Mouse (Mus musculus) MEL (cell line): Measurements from ENCODE around the gene Usp37. TPM values are rescaled to one million over a fixed set of nuclear protein-coding genes. Genes with fewer than 3 reads are reported as not detected.
A peak's percentile ranks its signal among the peaks of the same experiment; 100 is the strongest.
"Not testable (repeated sequence)": the region's sequence is repeated elsewhere in the genome, so short reads cannot be mapped to it uniquely, and the experiment has no call there.

Experiments
- DNase-seq: peaks from one replicate; pipeline ENCODE4 v3.0.0; 2011; ENCODE audit warnings: low read depth, low spot score
- H3K27ac ChIP-seq: 2 replicates; pipeline ENCODE4 v1.5.1; 2012; ENCODE audit warnings: low read depth, mild to moderate bottlenecking, control low read depth, low read length, moderate library complexity; ENCODE audit not compliant: control insufficient read depth
- H3K27me3 ChIP-seq, 2 experiments: fragments of 150-350 bp in 1 of 2; sonication (generic) in 1 of 2; 2 replicates each; pipeline ENCODE4 v1.6.1; 2012; ENCODE audit warnings: low read length in 2 of 2, mild to moderate bottlenecking in 2 of 2, improper control_type of control experiment in 1 of 2, moderate library complexity in 1 of 2; ENCODE audit not compliant: insufficient read depth in 2 of 2, control insufficient read depth in 1 of 2
- H3K36me3 ChIP-seq, 2 experiments: 2 replicates each; pipeline ENCODE4 v1.6.1; 2012 to 2014; ENCODE audit warnings: low read length in 2 of 2, improper control_type of control experiment in 1 of 2, inconsistent platforms in 1 of 2, mild to moderate bottlenecking in 1 of 2; ENCODE audit not compliant: insufficient read depth in 2 of 2, control insufficient read depth in 1 of 2
- H3K4me1 ChIP-seq, 2 experiments: fragments of 150-350 bp in 1 of 2; sonication (generic) in 1 of 2; 2 replicates each; pipeline ENCODE4 v1.6.1; 2012; ENCODE audit warnings: low read length in 2 of 2, improper control_type of control experiment in 1 of 2, mild to moderate bottlenecking in 1 of 2; ENCODE audit not compliant: insufficient read depth in 2 of 2, control insufficient read depth in 1 of 2
- H3K4me3 ChIP-seq, 2 experiments: fragments of 150-350 bp in 1 of 2; sonication (generic) in 1 of 2; 2 replicates each; pipeline ENCODE4 v1.5.1; 2012; ENCODE audit warnings: low read depth in 2 of 2, low read length in 2 of 2, mild to moderate bottlenecking in 2 of 2, moderate library complexity in 2 of 2, control low read depth in 1 of 2, improper control_type of control experiment in 1 of 2; ENCODE audit not compliant: control insufficient read depth in 1 of 2, insufficient read depth in 1 of 2
- H3K79me2 ChIP-seq: 2 replicates; pipeline ENCODE4 v1.6.1; 2012; ENCODE audit warnings: mild to moderate bottlenecking, low read length, moderate library complexity; ENCODE audit not compliant: control insufficient read depth, poor library complexity, insufficient read depth
- H3K9ac ChIP-seq: 2 replicates; pipeline ENCODE4 v1.6.1; 2012; ENCODE audit warnings: low read depth, mild to moderate bottlenecking, control low read depth, low read length, moderate library complexity; ENCODE audit not compliant: control insufficient read depth, poor library complexity, severe bottlenecking
- H3K9me3 ChIP-seq: fragments of 150-350 bp; sonication (generic); replicated peaks from 2 replicates; pipeline ENCODE4 v1.6.1; 2012; ENCODE audit warnings: mild to moderate bottlenecking, low read length, improper control_type of control experiment, moderate library complexity; ENCODE audit not compliant: insufficient read depth
- CHD1 ChIP-seq: IDR thresholded peaks from 2 replicates; pipeline ENCODE4 v1.6.1; 2012; ENCODE audit warnings: low read depth, mild to moderate bottlenecking, inconsistent platforms, low read length, improper control_type of control experiment
- CHD2 ChIP-seq: IDR thresholded peaks from 2 replicates; pipeline ENCODE4 v1.6.1; 2011; ENCODE audit warnings: low read length, improper control_type of control experiment
- E2F4 ChIP-seq: IDR thresholded peaks from 2 replicates; pipeline ENCODE4 v1.6.1; 2011; ENCODE audit warnings: low read depth, low read length, improper control_type of control experiment, borderline replicate concordance
- ELF1 ChIP-seq: IDR thresholded peaks from 2 replicates; pipeline ENCODE4 v1.6.1; 2014; ENCODE audit warnings: low read depth, mild to moderate bottlenecking, inconsistent platforms, low read length, improper control_type of control experiment, moderate library complexity
- EP300 ChIP-seq, 2 experiments: IDR thresholded peaks; 2 replicates each; pipeline ENCODE4 v1.6.1; 2011; ENCODE audit warnings: improper control_type of control experiment in 2 of 2, low read length in 2 of 2, low read depth in 1 of 2, mild to moderate bottlenecking in 1 of 2
- ETS1 ChIP-seq: IDR thresholded peaks from 2 replicates; pipeline ENCODE4 v1.6.1; 2012; ENCODE audit warnings: low read depth, mild to moderate bottlenecking, inconsistent platforms, low read length, improper control_type of control experiment, moderate library complexity
- GABPA ChIP-seq: IDR thresholded peaks from 2 replicates; pipeline ENCODE4 v1.6.1; 2012; ENCODE audit warnings: low read depth, mild to moderate bottlenecking, inconsistent platforms, low read length, improper control_type of control experiment, moderate library complexity
- JUND ChIP-seq: IDR thresholded peaks from 2 replicates; pipeline ENCODE4 v1.6.1; 2011; ENCODE audit warnings: low read depth, mild to moderate bottlenecking, improper control_type of control experiment, low read length
- MAZ ChIP-seq: IDR thresholded peaks from 2 replicates; pipeline ENCODE4 v1.6.1; 2012; ENCODE audit warnings: low read depth, mild to moderate bottlenecking, inconsistent platforms, low read length, improper control_type of control experiment
- MEF2A ChIP-seq: IDR thresholded peaks from 2 replicates; pipeline ENCODE4 v1.6.1; 2014; ENCODE audit warnings: low read depth, mild to moderate bottlenecking, inconsistent platforms, low read length, improper control_type of control experiment; ENCODE audit not compliant: poor library complexity, insufficient replicate concordance, severe bottlenecking; ENCODE audit errors: extremely low read depth
- MXI1 ChIP-seq: IDR thresholded peaks from 2 replicates; pipeline ENCODE4 v1.6.1; 2011; ENCODE audit warnings: mild to moderate bottlenecking, low read depth, low read length, improper control_type of control experiment
- MYB ChIP-seq: IDR thresholded peaks from 2 replicates; pipeline ENCODE4 v1.6.1; 2011; ENCODE audit warnings: mild to moderate bottlenecking, low read depth, low read length, improper control_type of control experiment
- NELFE ChIP-seq: IDR thresholded peaks from 2 replicates; pipeline ENCODE4 v1.6.1; 2011; ENCODE audit warnings: low read depth, low read length, improper control_type of control experiment
- POLR2A ChIP-seq, 2 experiments: IDR thresholded peaks; 2 replicates each; pipeline ENCODE4 v1.6.1; 2011 to 2012; ENCODE audit warnings: low read length in 2 of 2, mild to moderate bottlenecking in 2 of 2, control low read depth in 1 of 2, improper control_type of control experiment in 1 of 2, low read depth in 1 of 2, moderate library complexity in 1 of 2; ENCODE audit not compliant: control insufficient read depth in 1 of 2, insufficient read depth in 1 of 2, poor library complexity in 1 of 2
- TAL1 ChIP-seq: IDR thresholded peaks from 2 replicates; pipeline ENCODE4 v1.6.1; 2012; ENCODE audit warnings: mild to moderate bottlenecking, inconsistent platforms, low read length, moderate library complexity, mixed read lengths
- UBTF ChIP-seq: IDR thresholded peaks from 2 replicates; pipeline ENCODE4 v1.6.1; 2012; ENCODE audit warnings: low read depth, mild to moderate bottlenecking, inconsistent platforms, low read length, improper control_type of control experiment, moderate library complexity, borderline replicate concordance; ENCODE audit not compliant: insufficient read depth
- USF1 ChIP-seq: IDR thresholded peaks from 2 replicates; pipeline ENCODE4 v1.6.1; 2014; ENCODE audit warnings: low read depth, mild to moderate bottlenecking, inconsistent platforms, low read length, improper control_type of control experiment, moderate library complexity
- ZMIZ1 ChIP-seq: IDR thresholded peaks from 2 replicates; pipeline ENCODE4 v1.6.1; 2012; ENCODE audit warnings: low read depth, mild to moderate bottlenecking, inconsistent platforms, low read length, improper control_type of control experiment, moderate library complexity
- ZNF384 ChIP-seq: IDR thresholded peaks from 2 replicates; pipeline ENCODE4 v1.6.1; 2012; ENCODE audit warnings: low read depth, mild to moderate bottlenecking, inconsistent platforms, low read length, improper control_type of control experiment
- polyA plus RNA-seq, 2 experiments: library from polyadenylated mRNA; stranded (reverse) in 1 of 2; unstranded in 1 of 2; fragments of >175 nt in 1 of 2; fragments of >200 nt in 1 of 2; gene quantifications; 2 replicates each; pipeline versions ENCODE4 v1.2.1 to v1.2.4; 2012; ENCODE audit warnings: low replicate concordance in 2 of 2, low read depth in 1 of 2; ENCODE audit not compliant: insufficient read length in 2 of 2, insufficient read depth in 1 of 2, missing spikeins in 1 of 2
- total RNA-seq: library from RNA; depleted of rRNA; stranded (reverse); fragments of 300-350 nt; gene quantifications from 2 replicates; pipeline ENCODE4 v1.2.3, GENCODE M21; 2012

Usp37 gene
- total and polyA plus RNA-seq, 3 experiments = 17.8 to 77.6 (median 24.0) TPM

DNA sequence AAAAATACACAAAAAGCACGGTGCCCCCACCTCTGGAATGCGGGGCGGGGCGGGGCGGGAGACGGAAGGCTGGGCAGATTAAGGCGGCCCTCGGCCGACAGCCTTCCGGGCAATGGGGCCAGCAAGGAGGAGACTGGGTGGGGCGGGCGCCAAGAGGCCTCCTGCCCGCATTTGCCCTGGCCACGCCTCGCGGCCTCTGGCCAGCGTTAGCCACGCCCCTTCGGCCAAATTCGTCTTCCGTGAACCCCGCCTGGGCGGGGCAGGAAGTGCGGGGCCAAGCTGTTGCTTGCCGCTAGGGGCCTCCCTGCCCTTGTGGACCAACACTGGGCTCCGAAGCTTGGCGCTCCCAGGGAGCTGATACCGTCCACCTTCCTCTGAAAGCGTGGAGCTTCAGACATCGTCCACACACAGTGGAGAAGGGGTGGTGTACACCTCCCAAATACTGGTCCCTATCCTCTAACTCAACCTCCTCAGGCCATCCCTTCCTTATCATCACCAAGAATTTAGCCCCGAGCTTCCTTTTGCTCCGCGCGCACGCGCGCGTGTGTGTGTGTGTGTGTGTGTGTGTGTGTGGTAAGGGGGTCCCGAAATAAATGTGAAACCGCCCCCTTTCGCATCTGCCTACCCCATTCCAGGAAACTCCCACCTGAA, 146.7 kb downstream of the Usp37 start (continued):
- TF ChIP-seq USF1 (peak; percentile 13; the same call in 1 of the 2 replicates), JUND (no peak), ELF1 (peak; percentile 91), ETS1 (peak; percentile 47; the same call in 1 of the 2 replicates), MAZ (peak; percentile 83; the same call in 1 of the 2 replicates), MYB (no peak), MEF2A (no peak), EP300 (IDR thresholded peaks at IDR 0.05; ENCODE audit: low read depth in 1 of 2, low read length in 2 of 2) (peak; percentile 14 to 33; a peak in 1 of 4 replicates)
- TF ChIP-seq, all 39 proteins: peak for 20

DNA sequence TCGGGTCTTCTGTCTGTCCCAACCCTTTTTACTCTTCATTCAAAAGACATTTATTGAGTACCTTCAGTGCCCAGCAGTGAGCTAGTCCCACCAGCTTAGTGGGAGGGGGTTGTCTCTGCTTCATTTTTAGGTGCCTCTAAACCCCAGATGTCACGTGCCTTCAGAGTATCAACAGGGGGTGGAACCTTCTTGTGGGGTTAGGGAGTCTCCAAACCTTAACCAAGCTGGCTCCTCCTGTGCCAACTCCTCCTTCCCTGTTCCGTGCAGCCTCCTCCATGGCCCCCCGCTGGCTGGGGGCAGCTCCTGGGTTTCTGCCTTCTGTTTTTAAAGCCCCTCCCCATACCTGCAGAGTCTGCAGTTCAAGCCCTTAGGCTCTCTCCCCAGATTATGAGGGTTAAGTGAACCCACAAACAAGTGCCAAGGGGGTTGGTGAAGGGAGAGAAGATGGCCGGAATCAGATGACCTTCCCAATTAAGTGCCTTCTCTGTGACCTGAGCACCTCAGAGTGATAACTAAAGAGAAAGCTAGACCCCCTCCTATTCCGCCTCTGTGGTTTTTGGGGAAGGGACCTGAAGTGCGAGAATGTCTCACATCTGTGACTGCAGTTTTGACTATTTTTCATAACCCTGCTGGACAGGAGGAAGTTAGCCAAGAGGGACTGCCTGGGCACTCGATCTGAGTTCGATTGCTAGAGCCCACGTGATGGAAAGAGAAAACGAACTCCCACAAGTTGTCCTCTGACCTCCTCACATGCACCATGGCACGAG, 147.4 kb downstream of the Usp37 start:
- Histone ChIP-seq H3K4me1 (peaks cover 0 to 15% of the 10 kb centered on the region in 2 experiments; a peak in 1 of 4 replicates), H3K27ac (peak overlapping the region; percentile 96), H3K79me2 (peaks cover 14% of the 10 kb centered on the region), H3K4me3 (peak overlapping the region; percentile 31 to 71; a peak in 3 of 4 replicates), H3K36me3 (peaks cover 0 to 12% of the 10 kb centered on the region in 2 experiments; a peak in 2 of 4 replicates), H3K9ac (peak overlapping the region; percentile 87)
- H3K9me3 ChIP-seq, H3K27me3 ChIP-seq, DNase-seq: not testable (repeated sequence)
- TF ChIP-seq USF1 = peak; percentile 66

DNA sequence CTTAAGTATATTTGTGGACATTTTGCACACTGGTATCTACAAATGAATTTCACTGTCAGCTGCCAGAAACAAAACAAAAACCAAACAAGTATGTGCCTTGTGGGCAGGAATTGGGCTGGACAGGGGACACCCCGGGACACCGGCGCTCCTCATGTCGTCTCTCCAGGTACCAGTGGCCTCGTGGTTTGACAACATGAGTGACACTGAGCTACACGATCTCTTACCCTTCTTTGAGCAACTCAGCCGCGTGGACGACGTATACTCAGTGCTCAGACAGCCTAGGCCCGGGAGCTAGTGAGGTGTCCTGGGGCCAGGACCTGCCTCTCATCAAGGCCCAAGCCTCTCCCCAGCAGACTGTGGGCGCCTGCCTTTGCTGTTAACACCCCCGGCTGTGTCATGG, 148.8 kb downstream of the Usp37 start:
- H3K4me1 ChIP-seq = peaks cover 0 to 4% of the 10 kb centered on the region in 2 experiments; a peak in 1 of 4 replicates
- no peaks in the 10 kb centered on the region for H3K27me3 ChIP-seq
- no peak for DNase-seq
- H3K4me3 ChIP-seq = no peak overlapping the region
- H3K9me3 ChIP-seq = no peaks in the 10 kb centered on the region
- H3K9ac ChIP-seq = no peak overlapping the region
- H3K36me3 ChIP-seq = peaks cover 0 to 4% of the 10 kb centered on the region in 2 experiments; a peak in 2 of 4 replicates
- peaks cover 14% of the 10 kb centered on the region for H3K79me2 ChIP-seq
- no peak for TF ChIP-seq ELF1
- TF ChIP-seq GABPA = no peak
- no peak for TF ChIP-seq MXI1
- TF ChIP-seq EP300 (IDR thresholded peaks at IDR 0.05; ENCODE audit: low read depth in 1 of 2, low read length in 2 of 2) = no peak
- no peak for TF ChIP-seq TAL1
- TF ChIP-seq CHD1 = no peak
- no peak for TF ChIP-seq ZMIZ1
- no peak for TF ChIP-seq E2F4
- no peak for TF ChIP-seq MEF2A
- TF ChIP-seq UBTF = no peak
- no peak for TF ChIP-seq JUND
- TF ChIP-seq ETS1 = no peak
- TF ChIP-seq CHD2 = no peak
- no peak for TF ChIP-seq ZNF384
- TF ChIP-seq POLR2A (IDR thresholded peaks at IDR 0.05; ENCODE audit: control insufficient read depth in 1 of 2, insufficient read depth in 1 of 2, low read depth in 1 of 2, low read length in 2 of 2, poor library complexity in 1 of 2) = no peak
- TF ChIP-seq NELFE = no peak
- H3K27ac ChIP-seq = no peak overlapping the region
